Mouse (Mus musculus) retina, embryonic 14.5 days (tissue): Measurements from ENCODE around the gene Tnfrsf18.
A peak's percentile ranks its signal among the peaks of the same experiment; 100 is the strongest.

ENCODE experiments used
- DNase-seq: peaks from one replicate; pipeline ENCODE4 v3.0.0-alpha.2; 2015; ENCODE audit warnings: low spot score

Gene Tnfrsf18

DNA sequence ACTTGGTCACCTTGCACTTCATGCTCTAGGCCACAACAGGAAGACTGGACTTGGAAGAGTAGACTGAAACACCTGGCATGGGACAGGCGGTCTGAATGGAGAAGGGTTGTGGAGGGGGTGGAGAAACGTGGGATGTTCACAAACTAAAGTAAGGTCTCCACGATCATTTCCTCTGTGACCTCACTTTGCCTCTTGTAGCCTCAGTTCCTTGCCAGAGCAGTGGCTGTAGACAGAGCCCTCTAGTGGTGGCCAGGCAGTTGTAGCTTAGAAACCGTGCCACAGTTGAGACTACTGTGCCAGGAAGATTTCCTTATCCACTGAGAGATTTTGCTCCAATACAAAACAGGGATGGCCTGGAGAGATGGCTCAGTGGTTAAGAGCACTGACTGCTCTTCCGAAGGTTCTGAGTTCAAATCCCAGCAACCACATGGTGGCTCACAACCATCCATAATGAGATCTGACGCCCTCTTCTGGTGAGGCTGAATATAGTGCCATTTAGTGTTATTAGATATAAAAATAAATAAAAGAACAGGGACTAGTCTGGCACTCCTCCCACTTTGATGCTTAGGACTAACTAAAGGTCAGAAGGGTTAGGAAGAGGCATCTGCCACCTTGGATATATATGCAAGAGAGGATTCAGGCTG lies 7.6 kb downstream of the Tnfrsf18 start:
- DNase-seq, result peak; percentile 72

DNA sequence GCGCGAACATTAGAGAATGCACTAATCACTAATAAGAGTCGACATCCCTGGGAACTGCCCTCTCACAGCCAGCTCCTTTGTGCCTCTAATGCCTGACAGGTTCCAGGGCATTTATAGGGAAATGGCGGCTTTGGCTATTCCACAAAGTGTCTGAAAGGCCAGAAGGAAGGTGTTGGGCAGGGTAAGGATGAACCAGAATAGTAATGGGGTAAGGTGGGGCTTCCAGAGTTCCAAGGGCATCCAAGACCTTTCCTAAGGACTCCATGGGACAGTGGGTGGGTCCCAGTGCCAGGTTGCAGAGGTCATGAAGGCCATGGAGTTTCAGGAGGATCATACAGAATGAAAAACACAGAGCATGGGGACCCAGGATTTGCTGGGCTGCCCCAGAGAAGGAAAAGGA lies 8.3 kb downstream of the Tnfrsf18 start:
- DNase-seq, result peak; percentile 5

DNA sequence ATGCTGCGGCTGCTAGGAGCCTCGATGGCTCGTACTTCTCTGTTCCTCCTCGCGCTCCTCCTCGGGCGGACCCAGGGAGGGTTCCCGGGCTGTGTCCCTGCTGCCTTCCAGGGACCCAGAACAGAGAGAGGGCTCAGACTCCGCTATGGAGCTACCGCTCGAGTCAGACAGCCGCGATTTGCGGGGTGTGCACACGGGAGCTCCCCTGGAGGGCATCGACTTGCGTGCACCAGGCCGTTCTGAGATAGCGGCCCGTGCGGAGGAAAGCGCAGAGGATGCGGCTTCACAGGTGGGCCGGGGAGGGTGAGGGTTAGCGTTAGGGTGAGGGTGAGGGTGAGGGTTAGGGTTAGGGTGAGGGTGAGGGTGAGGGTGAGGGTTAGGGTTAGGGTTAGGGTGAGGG lies 8.9 kb downstream of the Tnfrsf18 start:
- peak; percentile 13 for DNase-seq

DNA sequence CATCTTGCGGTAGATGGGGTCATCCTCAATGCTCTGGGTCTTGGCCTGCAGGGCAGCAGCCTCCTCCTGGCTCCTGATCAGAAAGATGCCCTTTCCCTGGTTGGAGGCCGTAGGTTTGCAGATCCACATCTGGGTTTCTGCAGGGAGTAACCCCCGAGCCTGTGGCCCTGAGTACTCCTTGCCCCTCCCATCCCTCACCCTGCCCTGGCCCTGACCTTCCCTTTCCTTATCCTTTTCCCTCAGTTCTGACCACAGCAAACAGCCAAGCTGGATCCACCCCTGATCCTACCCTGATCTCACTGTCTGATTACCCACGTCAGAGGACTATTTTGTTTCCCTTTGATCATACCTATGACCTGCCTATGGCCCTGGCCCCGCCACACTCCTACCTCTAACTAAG lies 18.8 kb downstream of the Tnfrsf18 start:
- DNase-seq, result no peak

- no peak for DNase-seq
These were observed 23.8 kb downstream of the Tnfrsf18 start for GRCm38 (mm10) chr4:156049779-156050178.

- no peak for DNase-seq
These were observed 24.5 kb downstream of the Tnfrsf18 start for GRCm38 (mm10) chr4:156050391-156050980.

DNA sequence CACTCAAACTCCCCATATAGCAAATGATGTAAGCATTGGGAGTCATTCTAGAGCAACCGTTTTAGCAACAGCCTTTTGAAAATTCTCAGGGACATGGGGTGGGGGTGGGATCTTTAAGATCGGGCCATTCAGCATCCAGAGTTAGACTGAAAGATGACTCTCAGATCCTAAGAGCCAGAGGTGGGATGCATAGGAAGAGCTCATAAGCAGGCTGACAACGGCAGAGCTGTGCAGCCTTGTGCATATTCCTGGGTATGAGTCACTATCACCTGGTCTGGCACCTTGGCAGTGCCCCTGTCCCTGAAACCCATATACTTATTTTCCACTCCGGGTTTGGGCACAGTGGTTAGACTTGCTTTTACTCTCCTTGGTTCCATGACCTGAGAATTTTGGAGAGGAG lies 27.1 kb downstream of the Tnfrsf18 start:
- DNase-seq, result no peak

DNA sequence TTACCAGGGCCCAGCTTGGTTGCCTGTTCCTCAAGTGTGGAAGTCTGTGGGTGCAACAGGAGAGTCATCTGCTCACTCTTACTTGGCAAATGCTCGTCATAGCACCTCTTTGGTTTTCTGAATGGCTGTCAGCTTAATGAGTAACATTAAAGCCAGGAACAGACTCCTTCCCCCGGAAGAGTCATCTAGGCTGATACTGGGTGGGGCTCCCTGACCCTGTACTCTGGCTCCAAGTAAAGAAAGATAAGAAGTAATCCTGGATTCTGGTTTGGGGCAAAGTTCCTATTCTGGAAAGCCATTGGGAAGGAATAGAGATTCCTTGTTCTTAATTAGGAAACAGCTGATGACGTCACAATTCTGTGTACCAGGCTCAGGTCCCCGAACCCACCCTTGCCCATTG lies 28.2 kb downstream of the Tnfrsf18 start:
- DNase-seq, result no peak

DNA sequence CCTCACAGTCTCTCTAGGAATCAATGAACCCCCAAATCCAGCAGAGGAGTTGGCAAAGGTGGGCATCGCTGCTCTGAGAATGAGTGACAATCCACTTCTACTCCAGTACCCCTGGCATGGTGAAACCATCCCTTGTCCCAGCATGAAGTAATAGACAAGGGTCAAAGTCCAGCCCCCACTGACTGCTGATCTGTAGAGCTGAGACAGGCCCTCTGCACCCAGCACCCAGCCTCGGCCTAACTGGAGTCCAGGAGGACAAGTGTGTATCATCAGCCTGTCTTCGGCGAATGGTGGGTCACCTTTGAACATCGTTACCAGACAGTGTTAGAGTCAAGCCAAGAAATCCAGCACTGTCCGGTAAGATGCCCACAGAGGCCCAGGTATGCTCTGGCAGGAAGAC lies 28.6 kb downstream of the Tnfrsf18 start:
- DNase-seq, result no peak

GRCm38 (mm10) chr4:156055173-156055572 lies 29.2 kb downstream of the Tnfrsf18 start:
- no peak for DNase-seq

GRCm38 (mm10) chr4:156057702-156058101 lies 31.7 kb downstream of the Tnfrsf18 start:
- DNase-seq, result no peak

DNA sequence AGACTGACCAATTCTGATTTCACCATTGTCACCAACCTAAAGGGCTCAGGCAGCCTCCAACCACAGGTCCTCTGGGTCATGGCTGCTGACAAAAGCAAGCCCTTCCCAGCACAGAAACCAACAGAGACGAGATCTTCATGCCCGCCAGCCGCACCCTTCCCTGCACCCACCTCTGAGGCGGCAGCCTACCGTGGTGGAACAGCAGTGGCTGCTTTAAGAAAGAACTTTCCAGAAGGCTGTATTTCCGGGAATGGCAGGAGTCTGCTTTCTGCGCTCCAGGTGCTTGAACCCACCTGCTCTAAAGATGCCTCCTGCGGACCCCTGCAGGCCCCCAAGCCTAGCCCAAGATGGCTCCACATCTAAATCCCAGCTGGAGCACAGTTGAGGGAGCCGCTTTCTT lies 32.9 kb downstream of the Tnfrsf18 start:
- no peak for DNase-seq

DNA sequence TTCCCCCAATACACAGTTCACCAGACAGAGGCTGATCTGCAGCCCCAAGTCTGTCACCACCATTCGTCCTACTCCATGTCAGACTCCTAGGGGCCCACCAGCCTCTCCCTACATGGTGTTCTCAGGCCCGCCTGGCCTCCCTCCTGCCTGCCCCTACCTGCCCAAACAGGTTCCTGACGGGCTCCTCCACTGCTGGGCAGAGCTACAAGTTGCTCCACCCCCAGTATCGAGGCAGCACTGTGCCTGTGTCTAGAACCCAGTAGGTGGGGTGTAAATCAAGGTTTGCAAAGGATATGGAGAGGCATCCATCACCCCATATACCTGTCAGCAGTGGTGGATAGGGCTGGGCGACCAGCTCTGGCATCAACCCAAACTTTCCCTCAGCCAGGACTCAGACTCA lies 33.3 kb downstream of the Tnfrsf18 start, which contains the start of gene Ttll10:
Gene Ttll10 (minus strand): TSS at position 154 of the 400 bp plus-strand sequence.
- no peak for DNase-seq

DNA sequence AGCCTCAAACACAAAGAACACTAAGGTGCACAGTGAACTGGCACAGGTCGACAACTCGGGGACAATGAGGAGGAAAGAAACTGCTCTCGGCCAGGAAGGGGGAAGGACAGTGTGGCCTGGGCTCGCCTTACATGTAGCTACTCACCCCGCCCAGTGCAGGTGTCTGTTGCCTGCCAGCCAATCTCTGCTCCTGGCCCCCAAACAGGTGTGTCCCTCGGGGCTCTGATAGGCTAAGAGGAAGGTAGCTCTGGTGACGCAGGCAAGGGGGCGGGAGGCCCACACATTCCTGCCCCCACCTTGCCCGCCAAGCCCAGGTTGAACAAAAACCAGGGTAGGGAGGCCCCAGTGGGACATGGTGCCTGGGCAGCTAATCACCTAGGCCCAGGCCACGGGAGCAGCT lies 33.7 kb downstream of the Tnfrsf18 start:
- no peak for DNase-seq

GRCm38 (mm10) chr4:156063861-156064509 lies 38.0 kb downstream of the Tnfrsf18 start:
- DNase-seq, result peak; percentile 55

DNA sequence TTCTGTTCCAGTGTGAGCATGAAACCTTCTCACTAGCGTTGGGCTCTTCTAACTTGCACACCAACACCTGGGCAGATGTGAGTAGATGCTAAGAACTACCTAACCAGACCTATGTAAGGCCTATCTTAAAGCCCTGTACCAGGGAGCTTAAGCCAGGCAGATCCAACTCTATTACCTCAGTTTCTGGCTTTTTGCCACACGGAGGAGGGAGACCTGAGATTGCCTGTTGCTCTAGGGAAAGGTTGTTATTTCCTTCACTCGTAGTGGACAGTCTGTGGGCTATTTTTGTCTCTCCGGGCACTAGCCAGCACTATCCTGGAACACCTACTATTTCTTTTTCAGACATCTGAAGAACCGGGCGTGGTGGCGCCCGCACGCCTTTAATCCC lies 38.5 kb downstream of the Tnfrsf18 start:
- no peak for DNase-seq

- DNase-seq, result no peak
These were observed 39.4 kb downstream of the Tnfrsf18 start for GRCm38 (mm10) chr4:156065156-156065894.

DNA sequence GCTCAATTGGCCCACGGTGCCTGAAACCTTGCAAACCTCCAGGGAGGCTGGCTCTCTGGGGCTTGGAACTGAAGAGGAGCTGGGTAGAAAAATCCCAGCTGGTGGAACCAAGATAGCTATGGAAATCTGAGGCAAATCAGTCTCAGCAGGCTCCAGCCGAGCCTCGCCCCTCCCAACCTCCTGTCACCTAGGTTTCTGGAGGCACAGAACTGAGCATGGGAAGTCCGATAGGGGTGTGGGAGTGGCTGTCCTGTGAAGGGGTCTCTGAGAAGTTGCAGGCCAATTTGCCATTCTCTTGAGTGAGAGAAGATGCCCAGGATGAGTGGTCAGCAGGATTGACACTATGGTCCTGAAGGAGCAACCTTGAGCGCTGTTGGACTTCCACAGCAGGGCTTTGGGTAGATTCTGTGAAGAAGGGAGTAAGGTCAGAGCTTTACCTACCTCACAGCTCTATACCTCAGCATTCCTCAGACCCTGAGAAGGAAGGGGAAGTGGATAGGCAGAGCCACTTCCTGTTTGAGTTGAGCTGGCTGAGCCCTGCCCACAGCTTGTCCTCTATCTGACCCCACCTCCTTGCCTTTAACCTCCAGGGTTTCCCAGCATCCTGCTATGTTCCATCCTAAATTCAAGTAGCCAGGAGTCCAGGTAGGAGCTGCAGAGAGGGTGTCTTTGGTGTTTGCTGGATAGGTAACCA lies 41.4 kb downstream of the Tnfrsf18 start:
- no peak for DNase-seq

- DNase-seq, result no peak
These were observed 43.7 kb downstream of the Tnfrsf18 start for GRCm38 (mm10) chr4:156069701-156070100.

DNA sequence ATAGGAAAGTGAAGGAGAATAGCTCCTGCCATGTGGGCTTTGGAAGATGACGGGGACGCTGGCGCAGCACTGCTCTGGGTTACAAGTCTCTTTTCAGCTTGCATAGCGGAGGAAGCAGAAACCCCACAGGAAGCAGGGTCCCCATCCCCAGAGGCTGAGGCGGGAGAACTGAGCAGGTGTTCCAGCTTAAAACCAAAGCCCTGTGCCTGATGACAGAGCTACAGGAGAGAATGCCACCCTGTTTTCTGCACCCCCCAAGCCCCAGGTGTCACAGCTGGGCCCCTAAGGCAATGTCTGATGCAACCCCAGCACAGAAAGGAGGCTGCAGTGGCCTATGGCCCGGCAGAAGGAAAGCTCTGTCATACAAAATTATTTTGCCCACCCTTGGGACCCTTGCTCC lies 44.3 kb downstream of the Tnfrsf18 start:
- no peak for DNase-seq

DNA sequence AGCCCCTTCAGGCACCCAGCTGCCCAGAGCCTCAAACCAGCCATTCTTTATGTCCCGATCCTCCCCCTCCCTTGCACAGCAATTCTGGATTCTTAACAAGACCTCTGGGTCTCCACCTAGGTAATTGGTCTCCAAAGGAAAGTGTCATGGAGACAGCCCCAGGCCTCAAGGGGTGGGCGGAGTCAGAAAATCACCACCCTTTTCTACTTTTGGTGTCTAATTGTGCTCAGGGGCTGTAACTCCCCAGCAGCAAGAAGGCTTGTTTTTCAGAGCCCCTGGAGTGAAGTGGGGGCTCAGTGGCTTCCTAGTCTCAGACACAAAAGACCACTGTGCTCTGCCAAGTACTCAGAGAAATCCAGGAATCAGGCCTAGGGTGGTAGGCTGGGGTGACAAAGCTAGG lies 44.8 kb downstream of the Tnfrsf18 start:
- no peak for DNase-seq

DNA sequence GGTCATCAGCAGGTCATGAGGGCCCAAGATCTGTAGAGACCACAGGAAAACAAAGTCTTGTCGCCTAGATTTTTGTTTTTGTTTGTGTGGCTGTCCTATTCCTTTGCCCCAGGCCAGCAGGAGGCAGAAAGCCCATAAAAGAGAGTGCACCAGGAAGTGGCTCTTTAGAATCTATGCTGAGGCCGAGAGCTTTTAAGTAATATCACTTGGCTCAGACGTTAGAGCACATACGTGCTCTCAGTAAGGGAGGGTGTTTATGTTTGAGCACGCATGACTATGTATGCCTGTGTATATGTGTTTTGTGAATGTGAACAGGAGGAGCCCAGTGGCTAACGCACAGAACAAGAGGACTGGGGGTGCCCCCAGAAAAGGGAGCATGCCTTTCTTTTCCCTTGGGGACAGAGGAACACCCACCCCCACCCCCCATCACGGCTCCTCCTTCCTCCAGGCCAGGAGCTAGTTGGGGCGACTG lies 51.0 kb downstream of the Tnfrsf18 start:
- no peak for DNase-seq
